Mouse (Mus musculus) stomach, postnatal 0 days (tissue): ENCODE results near the gene Erfe. TPM values are rescaled to one million over a fixed set of nuclear protein-coding genes. Genes with fewer than 3 reads are reported as not detected.

ENCODE experiments used
- ATAC-seq: fragments of 200-750 bp; cut with Nextera tagmentation; 2 replicates; pipeline ENCODE4 v1.8.0; 2017; ENCODE audit not compliant: low FRiP score, low TSS enrichment
- DNase-seq: peaks from one replicate; pipeline ENCODE4 v3.0.0-alpha.2; 2016; ENCODE audit warnings: low spot score
- H3K27ac ChIP-seq: fragments of 300-500 bp; sonication (generic); replicated peaks from 2 replicates; pipeline ENCODE4 v1.5.1; 2014; ENCODE audit warnings: mild to moderate bottlenecking, control low read depth
- H3K27me3 ChIP-seq: fragments of 300-500 bp; sonication (generic); 2 replicates; pipeline ENCODE4 v1.6.1; 2014; ENCODE audit warnings: low read length; ENCODE audit not compliant: control insufficient read depth, insufficient read depth
- H3K36me3 ChIP-seq: fragments of 300-500 bp; sonication (generic); 2 replicates; pipeline ENCODE4 v1.6.1; 2014; ENCODE audit warnings: low read length, mixed read lengths; ENCODE audit not compliant: control insufficient read depth, insufficient read depth
- H3K4me1 ChIP-seq: fragments of 300-500 bp; sonication (generic); replicated peaks from 2 replicates; pipeline ENCODE4 v1.6.1; 2014; ENCODE audit warnings: antibody characterized with exemption; ENCODE audit not compliant: control insufficient read depth, insufficient read depth
- H3K4me2 ChIP-seq: fragments of 300-500 bp; sonication (generic); replicated peaks from 2 replicates; pipeline ENCODE4 v1.6.1; 2014; ENCODE audit warnings: low read depth, mild to moderate bottlenecking, control low read depth, moderate library complexity
- H3K4me3 ChIP-seq: fragments of 300-500 bp; sonication (generic); 2 replicates; pipeline ENCODE4 v1.5.1; 2014; ENCODE audit warnings: low read depth, low read length, control low read depth
- H3K9ac ChIP-seq: fragments of 300-500 bp; sonication (generic); 2 replicates; pipeline ENCODE4 v1.6.1; 2014; ENCODE audit warnings: mild to moderate bottlenecking, low read length, control low read depth, mixed read lengths
- H3K9me3 ChIP-seq: fragments of 300-500 bp; sonication (generic); 2 replicates; pipeline ENCODE4 v1.6.1; 2016; ENCODE audit warnings: low read length; ENCODE audit not compliant: control insufficient read depth
- CTCF ChIP-seq: IDR thresholded peaks from 2 replicates; pipeline ENCODE4 v1.5.1; 2016; ENCODE audit warnings: antibody characterized with exemption, low read depth, mild to moderate bottlenecking, moderate library complexity
- EP300 ChIP-seq: optimal IDR thresholded peaks from 2 replicates; pipeline ENCODE3; 2016; ENCODE audit warnings: antibody characterized with exemption
- WGBS: fragments of 180-500 bp; shearing (Covaris S2); extraction: QIAGEN DNeasy Blood & Tissue Kit; methylation state at CpG from one replicate; pipeline ENCODE4 v1.1.7; 2014; 5-methylcytosine and 5-hydroxymethylcytosine counted together
- polyA plus RNA-seq: library from polyadenylated mRNA; unstranded; fragments of >200 nt; fragmentation: Nextera tagmentation; extraction: Ambion mirVana; gene quantifications from 2 replicates; pipeline ENCODE4 v1.2.1, GENCODE M21; 2015

The Erfe gene
- polyA plus RNA-seq, 1 experiment from 2014 or later, result 1.2 TPM

DNA sequence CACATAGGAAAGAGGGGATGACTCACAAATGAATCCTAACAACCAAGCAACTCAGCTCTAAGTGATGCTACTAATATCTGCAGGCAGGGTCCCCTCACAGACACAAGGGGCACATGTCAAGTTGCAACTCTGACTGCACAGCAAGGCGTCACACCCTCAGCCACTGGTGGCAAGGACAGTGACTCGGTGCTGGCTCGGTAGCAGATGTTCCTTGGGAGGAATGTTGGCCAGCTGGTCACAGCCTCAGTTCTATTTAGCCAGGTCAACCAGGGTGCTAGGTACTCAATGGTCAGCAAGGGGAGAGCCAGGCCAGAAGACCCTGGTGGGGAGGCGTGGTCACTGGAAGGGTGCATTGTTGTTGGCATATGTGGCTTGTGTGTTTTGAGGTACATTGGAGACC, 41.6 kb downstream of the Erfe start:
- Histone ChIP-seq H3K4me2 (no peak overlapping the region), H3K9me3 (no peaks in the 10 kb centered on the region), H3K9ac (no peak overlapping the region), H3K4me1 (peaks cover 4% of the 10 kb centered on the region; the same call in 1 of the 2 replicates), H3K27me3 (no peaks in the 10 kb centered on the region), H3K36me3 (no peaks in the 10 kb centered on the region), H3K27ac (no peak overlapping the region), H3K4me3 (no peak overlapping the region)
- no peak for DNase-seq
- no peak for TF ChIP-seq CTCF
- TF ChIP-seq EP300, result no peak
- 77% methylated on average over 4 of the region's 4 CpGs for WGBS
- no peak for ATAC-seq

DNA sequence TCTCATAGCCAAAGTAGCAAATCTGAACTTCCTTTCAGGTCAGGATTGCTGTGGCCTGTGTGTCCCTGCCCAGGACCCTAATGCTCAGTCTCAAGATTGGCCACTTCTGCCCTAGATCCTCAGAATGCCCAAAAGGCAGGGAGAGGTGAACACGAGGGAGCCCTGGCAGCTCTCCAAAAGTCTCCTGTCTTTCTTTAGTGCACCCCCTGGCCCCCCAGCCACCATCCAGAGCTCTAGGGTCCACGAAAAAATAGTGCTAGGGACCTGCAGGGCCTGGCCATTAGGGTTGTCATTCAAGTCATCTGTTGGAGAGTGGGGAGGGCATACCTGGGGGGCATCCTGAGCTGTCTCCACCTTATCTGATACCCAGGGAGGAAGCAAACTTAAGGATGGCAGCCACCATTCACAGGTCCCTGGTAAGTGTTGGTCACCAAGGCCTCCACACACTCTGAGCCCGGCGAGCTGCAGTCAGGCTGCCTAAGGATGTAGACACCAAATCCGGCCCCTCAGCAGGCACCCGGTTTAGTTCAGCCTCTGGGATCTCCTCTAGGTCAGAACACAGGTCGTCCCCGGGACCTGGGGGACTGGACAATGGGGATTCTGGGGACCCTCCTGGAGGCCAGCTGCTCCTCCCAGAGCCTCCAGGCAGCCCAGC, 45.5 kb downstream of the Erfe start:
- Histone ChIP-seq H3K4me2 (peak overlapping the region; percentile 98), H3K4me1 (peaks cover 11% of the 10 kb centered on the region), H3K4me3 (peak overlapping the region; percentile 79), H3K9ac (peak overlapping the region; percentile 84), H3K9me3 (no peaks in the 10 kb centered on the region), H3K36me3 (no peaks in the 10 kb centered on the region), H3K27ac (no peak overlapping the region), H3K27me3 (no peaks in the 10 kb centered on the region)
- DNase-seq, result no peak
- no peak for ATAC-seq
- TF ChIP-seq EP300, result no peak
- no peak for TF ChIP-seq CTCF
- WGBS, result 74% methylated on average over 8 of the region's 8 CpGs

DNA sequence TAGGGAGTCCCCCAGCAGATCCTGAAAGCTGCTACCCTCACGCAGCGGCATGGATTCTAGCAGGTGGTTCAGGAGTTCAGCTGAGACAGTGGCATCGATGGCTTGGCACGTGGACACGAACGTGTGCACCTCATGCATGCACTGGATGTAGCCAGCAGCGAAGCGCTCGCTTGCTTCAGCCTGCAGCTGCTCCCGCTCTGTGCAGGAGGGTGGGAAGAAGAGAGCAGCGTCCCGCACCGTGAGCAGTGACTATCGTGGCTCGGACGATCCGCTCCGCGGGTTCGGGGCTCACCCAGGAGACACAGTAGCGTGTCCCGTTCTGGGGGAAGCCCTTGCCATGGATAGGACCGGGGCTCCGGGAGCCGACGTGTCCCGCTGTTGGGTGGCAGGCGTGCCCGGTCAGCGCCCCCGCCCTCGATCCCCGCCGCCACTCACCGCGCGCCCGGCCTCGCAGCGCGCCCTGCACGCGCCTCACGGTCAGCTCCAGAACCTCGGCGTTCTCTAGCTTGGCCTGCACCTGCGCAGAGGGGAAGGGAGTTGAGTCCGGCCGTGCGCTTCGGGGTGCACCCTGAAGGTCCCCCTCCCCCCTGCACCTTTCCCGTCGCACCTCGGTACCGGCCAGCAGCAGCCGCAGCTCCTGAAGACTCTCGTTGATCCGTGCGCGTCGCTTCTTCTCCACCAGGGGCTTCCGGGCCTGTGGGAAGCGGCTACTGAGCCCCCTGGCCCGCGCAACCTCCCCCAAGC, 46.2 kb downstream of the Erfe start:
- H3K4me3 ChIP-seq, result peak overlapping the region; percentile 79
- peak overlapping the region; percentile 84 for H3K27ac ChIP-seq
- H3K4me1 ChIP-seq, result peaks cover 11% of the 10 kb centered on the region
- WGBS, result 5% methylated on average over 65 of the region's 65 CpGs
- 0 out of 2 replicates have a peak, but pooled peaks cover 3% of the 10 kb centered on the region for H3K36me3 ChIP-seq
- ATAC-seq (peak; percentile 45; the same call in 1 of the 2 replicates), DNase-seq (no peak)
- no peaks in the 10 kb centered on the region for H3K9me3 ChIP-seq
- peak overlapping the region; percentile 98 for H3K4me2 ChIP-seq
- H3K9ac ChIP-seq, result peak overlapping the region; percentile 84
- TF ChIP-seq EP300 (no peak), CTCF (peak; percentile 52)
- H3K27me3 ChIP-seq, result no peaks in the 10 kb centered on the region

DNA sequence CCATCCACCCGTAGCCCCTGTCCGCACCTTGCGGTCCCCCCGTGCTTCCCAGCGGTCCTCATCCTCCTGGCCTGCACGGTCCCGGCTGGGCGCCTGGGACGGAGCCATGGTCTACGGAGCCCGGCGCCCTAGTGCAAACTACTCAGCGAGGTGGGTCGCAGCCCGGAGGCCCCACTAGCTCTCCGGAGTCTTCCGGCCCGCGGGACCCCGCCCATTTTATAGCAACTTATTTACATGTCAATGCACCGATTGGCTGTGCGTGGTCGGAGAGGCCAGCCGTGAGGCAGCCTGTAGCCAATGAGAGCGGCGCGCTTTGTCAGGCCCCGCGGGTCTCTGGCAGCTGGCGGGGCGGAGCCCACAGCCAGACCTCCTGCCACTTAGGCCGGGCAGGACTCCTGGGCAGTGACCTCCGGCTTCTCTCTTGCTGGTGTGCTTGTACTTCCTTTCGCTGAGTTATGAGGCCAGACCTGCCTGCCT, 46.8 kb downstream of the Erfe start:
- DNase-seq (peak; percentile 95), ATAC-seq (peak; percentile 93)
- under 1% methylated on average over 34 of the region's 34 CpGs for WGBS
- Histone ChIP-seq H3K4me1 (peaks cover 11% of the 10 kb centered on the region), H3K4me2 (peak overlapping the region; percentile 98), H3K27ac (peak overlapping the region; percentile 84), H3K9ac (peak overlapping the region; percentile 84), H3K4me3 (peak overlapping the region; percentile 79), H3K9me3 (no peaks in the 10 kb centered on the region), H3K36me3 (0 out of 2 replicates have a peak, but pooled peaks cover 3% of the 10 kb centered on the region), H3K27me3 (no peaks in the 10 kb centered on the region)
- no peak for TF ChIP-seq CTCF
- TF ChIP-seq EP300, result no peak

DNA sequence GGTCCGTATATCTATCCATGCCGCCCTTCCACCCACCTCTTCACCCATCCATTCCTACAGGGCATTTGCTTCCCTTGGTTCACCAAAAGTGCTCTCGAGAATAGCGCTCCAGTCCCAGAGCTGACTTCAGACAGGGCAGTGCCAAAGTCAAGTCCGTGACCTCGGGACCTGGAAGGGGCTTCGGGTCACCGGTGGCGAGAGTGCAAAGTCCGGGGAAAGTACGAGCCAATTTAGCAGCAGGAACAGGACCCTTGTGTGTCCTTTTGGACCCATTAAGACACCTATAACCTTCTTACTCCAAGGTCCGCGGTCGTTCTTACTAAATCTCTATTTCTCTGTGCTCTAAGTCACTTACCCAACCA, 47.3 kb downstream of the Erfe start:
- WGBS, result under 1% methylated on average over 14 of the region's 14 CpGs
- Histone ChIP-seq H3K9me3 (no peaks in the 10 kb centered on the region), H3K27me3 (no peaks in the 10 kb centered on the region), H3K4me3 (peak overlapping the region; percentile 79), H3K4me2 (peak overlapping the region; percentile 98), H3K36me3 (peaks cover 3% of the 10 kb centered on the region; the same call in 1 of the 2 replicates), H3K4me1 (peaks cover 11% of the 10 kb centered on the region), H3K9ac (peak overlapping the region; percentile 84), H3K27ac (peak overlapping the region; percentile 84)
- DNase-seq, result no peak
- no peak for ATAC-seq
- no peak for TF ChIP-seq EP300
- no peak for TF ChIP-seq CTCF
